Mouse (Mus musculus): ENCODE measurements around the gene Zfp672. TPM values are rescaled to one million over a fixed set of nuclear protein-coding genes. Genes with fewer than 3 reads are reported as not detected.
"Not testable (repeated sequence)": the region's sequence is repeated elsewhere in the genome, so short reads cannot be mapped to it uniquely, and the experiment has no call there.

Zfp672 gene
- total RNA-seq, 2 experiments from 2014 or later, result 47.7 to 52.0 TPM

DNA sequence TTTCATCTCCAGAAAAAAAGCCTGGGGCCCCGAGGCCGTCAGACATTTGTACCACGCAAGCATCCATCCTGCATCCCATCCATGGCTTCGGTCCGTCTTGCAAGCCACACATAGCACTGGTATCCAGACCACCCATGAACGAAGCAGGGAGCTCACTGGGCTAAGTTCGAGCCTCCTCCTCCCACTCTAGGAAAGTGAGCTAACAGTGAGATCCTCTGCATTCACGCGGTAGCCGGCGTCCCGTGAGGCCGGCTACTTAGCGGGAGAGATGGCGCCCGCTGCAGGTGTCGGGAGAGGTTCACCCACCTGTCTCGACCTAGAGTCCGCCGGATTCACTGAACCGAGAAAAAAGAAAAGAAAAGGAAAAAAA is 248 bp downstream of the Zfp672 start:
- DNase-seq (ENCODE audit: low spot score in 2 of 2), result peak in 1 of 2 experiments; percentile 47

- DNase-seq (ENCODE audit: low spot score in 2 of 2), result no peak
These were observed 3.4 kb downstream of the Zfp672 start for GRCm38 (mm10) chr11:58326781-58327180.

- no peak for DNase-seq (ENCODE audit: low spot score in 2 of 2)
These were observed 5.4 kb downstream of the Zfp672 start for GRCm38 (mm10) chr11:58324614-58325229.

GRCm38 (mm10) chr11:58323570-58324340 is 6.4 kb downstream of the Zfp672 start:
- no peak for DNase-seq (ENCODE audit: low spot score in 2 of 2)

DNA sequence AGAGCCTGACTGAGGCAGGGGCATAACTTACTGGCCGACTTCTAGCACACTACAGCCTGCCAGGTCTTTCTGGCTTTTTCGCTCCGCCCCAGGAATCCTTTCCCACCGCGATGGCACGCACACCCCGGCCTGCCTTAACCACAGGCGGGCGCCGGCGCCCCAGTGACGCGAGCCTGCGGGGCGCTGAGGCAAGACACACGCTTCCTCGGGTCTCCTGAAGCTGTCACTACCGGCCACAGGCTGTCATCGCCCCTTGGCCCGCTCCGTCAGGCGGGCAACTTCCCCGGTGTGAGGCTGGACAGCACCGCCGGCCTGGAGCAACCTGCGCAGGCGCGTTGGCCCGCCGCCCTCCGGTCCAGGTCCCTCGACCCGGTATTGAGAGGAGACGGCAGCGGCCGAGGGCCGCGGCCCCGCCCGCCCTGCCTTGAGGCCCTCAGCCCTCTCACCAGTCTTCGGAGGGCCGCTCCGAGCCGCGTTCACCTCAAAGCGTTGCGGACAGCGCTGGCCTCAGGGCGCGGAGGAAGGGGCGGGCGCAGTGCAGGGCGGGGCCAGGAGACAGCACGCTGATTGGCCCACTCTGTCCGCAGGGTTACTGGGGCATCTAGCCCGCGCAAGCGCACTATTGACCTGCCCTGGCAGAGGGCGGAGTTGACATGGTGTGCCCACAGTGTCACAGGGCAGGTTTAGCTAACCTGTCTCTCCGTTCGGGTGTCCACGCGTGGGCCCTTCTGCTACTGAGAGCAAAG is 7.1 kb downstream of the Zfp672 start:
- peak; percentile 96 to 97 for DNase-seq (ENCODE audit: low spot score in 2 of 2)

- no peak for DNase-seq (ENCODE audit: low spot score in 2 of 2)
These were observed 13.3 kb downstream of the Zfp672 start for GRCm38 (mm10) chr11:58316768-58317390.

DNA sequence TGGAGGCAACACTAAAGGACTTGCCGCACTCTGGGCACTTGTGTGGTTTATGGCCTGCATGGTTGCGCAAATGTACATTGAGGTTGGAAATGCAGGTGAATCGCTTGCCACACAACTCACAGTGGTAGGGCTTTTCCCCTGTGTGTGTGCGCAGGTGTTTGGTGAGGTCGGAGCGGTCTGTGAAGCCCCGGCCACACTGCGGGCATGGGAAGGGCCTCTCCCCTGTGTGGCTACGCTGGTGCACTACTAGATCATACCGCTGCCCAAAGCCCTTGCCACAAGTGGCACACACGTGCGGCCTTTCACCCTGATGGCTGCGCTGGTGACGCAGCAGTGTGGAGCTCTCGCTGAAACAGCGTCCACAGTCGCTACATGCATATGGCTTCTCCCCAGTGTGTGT is 13.8 kb downstream of the Zfp672 start:
- no peak for DNase-seq (ENCODE audit: low spot score in 2 of 2)

GRCm38 (mm10) chr11:58315536-58316168 is 14.5 kb downstream of the Zfp672 start:
- no peak for DNase-seq (ENCODE audit: low spot score in 2 of 2)

DNA sequence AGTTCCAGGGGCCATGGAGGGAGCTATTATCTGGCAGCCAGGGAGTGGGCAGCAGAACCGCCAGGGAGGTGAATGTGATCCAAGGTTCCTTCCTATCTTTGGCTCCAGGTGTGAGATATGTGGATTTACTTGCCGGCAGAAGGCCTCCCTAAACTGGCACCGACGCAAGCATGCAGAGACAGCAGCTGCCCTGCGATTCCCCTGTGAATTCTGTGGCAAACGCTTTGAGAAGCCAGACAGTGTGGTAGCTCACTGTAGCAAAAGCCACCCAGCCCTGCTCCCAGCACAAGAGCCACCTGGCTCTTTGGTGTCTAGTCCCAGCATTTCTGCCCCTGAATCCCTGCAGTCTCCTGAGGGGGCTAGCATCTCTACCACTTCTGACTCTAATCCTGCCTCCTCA is 16.1 kb downstream of the Zfp672 start:
- DNase-seq (ENCODE audit: low spot score in 2 of 2), result peak in 1 of 2 experiments; percentile 37

GRCm38 (mm10) chr11:58308661-58309060 is 21.5 kb downstream of the Zfp672 start:
- no peak for DNase-seq (ENCODE audit: low spot score in 2 of 2)

DNA sequence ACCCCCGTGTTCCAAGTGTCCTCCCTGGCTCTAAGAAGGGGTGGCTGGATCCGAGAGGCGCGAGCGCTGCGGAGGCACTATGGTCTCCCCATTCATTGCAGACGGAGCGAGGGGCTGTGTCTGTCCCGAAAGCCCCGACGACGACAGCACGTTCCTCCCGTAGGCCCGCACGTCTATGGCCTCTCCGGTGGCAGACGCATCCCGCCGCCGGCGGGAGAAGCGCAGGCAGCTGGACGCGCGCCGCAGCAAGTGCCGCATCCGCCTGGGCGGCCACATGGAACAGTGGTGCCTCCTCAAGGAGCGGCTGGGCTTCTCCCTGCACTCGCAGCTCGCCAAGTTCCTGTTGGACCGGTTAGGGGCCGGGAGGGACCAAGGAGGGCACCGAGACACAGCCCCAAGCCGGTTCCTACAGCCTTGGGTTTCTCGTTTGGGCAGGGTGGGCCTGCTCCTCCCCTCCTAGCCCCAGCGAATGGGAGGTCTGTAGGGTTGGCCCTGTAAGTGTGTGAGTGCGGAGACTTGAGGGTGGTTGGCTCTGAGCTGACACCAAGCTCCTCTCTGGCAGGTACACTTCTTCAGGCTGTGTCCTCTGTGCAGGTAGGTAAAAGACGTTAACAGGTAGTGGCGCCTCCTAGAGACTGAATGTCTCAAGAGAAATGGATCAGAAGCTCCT is 22.6 kb downstream of the Zfp672 start:
- peak in 1 of 2 experiments; percentile 52 for DNase-seq (ENCODE audit: low spot score in 2 of 2)

- peak; percentile 94 to 98 for DNase-seq (ENCODE audit: low spot score in 2 of 2)
These were observed 23.3 kb downstream of the Zfp672 start, which contains the start of gene Zfp692 for GRCm38 (mm10) chr11:58306860-58307308. Zfp692 (plus strand) TSS chr11:58307069.

GRCm38 (mm10) chr11:58305299-58305698 is 24.8 kb downstream of the Zfp672 start:
- DNase-seq (ENCODE audit: low spot score in 2 of 2), result not testable (repeated sequence)

GRCm38 (mm10) chr11:58303594-58303993 is 26.5 kb downstream of the Zfp672 start:
- no peak for DNase-seq (ENCODE audit: low spot score in 2 of 2)

DNA sequence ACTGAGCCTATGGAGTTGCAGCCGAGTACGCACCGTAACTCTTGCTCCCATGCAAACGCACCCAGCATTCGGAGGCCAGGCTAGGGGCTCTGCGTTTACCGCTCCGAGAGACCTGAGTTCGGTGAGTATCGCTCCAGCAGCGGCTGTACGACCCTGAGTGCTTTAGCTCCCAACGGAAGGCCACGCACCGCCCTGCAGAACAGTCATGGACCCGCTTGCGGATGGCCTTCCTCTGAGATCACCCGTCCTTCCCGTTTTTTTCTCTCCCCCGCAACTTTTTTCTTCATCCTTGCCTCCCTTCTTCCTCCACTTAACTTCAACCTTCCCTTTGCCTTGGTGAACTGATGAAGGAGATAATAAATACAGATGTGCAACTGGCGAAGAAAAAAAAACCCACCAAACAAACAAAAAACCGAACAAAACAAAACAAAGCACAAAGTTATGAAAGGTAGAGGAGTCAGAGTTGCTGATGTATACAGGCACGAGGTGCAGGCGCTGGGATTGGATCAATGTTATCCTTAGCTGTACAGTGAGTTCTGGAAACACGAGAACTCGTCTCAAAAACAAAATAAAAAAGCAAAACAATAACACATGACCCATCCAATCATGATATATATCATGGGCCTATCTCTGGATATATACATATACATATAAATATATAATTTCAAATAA is 27.2 kb downstream of the Zfp672 start:
- DNase-seq (ENCODE audit: low spot score in 2 of 2), result no peak

DNA sequence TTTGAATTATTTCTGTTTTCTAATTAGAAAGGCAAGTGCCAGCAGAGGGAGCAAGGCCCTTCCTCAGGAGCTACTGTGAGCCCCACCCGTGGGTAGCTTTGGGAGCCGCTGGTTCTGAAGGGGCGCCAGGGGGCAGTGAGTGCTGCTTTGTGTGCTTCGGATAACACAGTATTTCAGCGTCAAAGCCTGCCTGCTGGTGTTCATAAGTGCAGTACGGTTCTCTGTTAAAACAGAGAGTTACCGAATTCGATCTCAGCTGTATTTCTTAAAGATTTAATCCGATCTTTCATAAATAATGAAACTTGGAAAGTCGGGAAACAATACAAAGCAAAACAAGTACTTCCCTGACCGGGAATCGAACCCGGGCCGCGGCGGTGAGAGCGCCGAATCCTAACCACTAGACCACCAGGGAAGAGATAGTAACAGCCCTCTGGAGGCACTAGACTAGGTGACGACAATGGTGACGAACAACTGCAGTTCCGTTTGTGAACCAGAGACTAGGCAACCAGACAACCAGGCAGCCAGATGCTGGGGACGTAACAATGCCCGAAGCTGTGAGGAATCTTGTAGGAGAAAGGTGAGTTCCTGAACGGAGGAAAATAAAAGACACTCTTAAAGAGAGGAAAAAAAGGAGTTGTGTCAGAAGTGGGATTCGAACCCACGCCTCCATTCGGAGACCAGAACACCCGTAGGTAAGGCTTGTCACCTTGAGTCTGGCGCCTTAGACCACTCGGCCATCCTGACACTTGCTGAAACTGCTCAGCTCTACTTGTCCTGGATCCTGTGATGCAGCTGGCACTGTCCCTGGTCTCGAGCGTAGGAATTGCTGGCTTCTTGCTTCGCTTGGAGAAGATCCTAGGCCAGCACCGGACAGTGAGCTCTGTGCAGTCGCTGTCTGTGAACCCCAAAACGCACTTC is 28.0 kb downstream of the Zfp672 start:
- DNase-seq (ENCODE audit: low spot score in 2 of 2), result peak; percentile 97 to 100

- DNase-seq (ENCODE audit: low spot score in 2 of 2), result peak; percentile 78
These were observed 29.1 kb downstream of the Zfp672 start for GRCm38 (mm10) chr11:58301057-58301456.

- DNase-seq (ENCODE audit: low spot score in 2 of 2), result no peak
These were observed 32.7 kb downstream of the Zfp672 start for GRCm38 (mm10) chr11:58297396-58297795.

GRCm38 (mm10) chr11:58292791-58293190 is 37.3 kb downstream of the Zfp672 start:
- DNase-seq (ENCODE audit: low spot score in 2 of 2), result no peak

Data from layer of hippocampus, postnatal 14 days (tissue).